Mouse (Mus musculus) gastrocnemius, adult 2 months (tissue): ENCODE data around the gene Nmu. TPM values are rescaled to one million over a fixed set of nuclear protein-coding genes. Genes with fewer than 3 reads are reported as not detected.

Experiments used
- DNase-seq: peaks from one replicate; pipeline ENCODE4 v3.0.0; 2022
- H3K27ac ChIP-seq: fragments of 200-600 bp; 2 replicates; pipeline ENCODE4 v1.8.1; 2022; ENCODE audit warnings: mild to moderate bottlenecking
- H3K4me3 ChIP-seq: fragments of 200-600 bp; 2 replicates; pipeline ENCODE4 v1.8.1; 2022; ENCODE audit warnings: mild to moderate bottlenecking, moderate library complexity
- CTCF ChIP-seq: fragments of 200-600 bp; IDR thresholded peaks from 2 replicates; pipeline ENCODE4 v1.8.1; 2022; ENCODE audit warnings: antibody characterized with exemption, mild to moderate bottlenecking, moderate library complexity
- intact Hi-C: fragments of 180-260 bp; cut with DNase I; formaldehyde crosslinking; loops from one replicate; pipeline ENCODE4 v1.15.1; 2025
- long read RNA-seq, 2 experiments: library from polyadenylated mRNA; stranded (forward); transcript quantifications; one replicate each; pipeline ENCODE4 v2.0.0; 2021
- total RNA-seq, 2 experiments: library from RNA; stranded (reverse); gene quantifications; 2 replicates each; pipeline ENCODE4 v1.2.3; 2021

The Nmu gene
- not detected for total RNA-seq
- long read RNA-seq, experiment 1: 0 reads
- long read RNA-seq, experiment 2: 0 reads

DNA sequence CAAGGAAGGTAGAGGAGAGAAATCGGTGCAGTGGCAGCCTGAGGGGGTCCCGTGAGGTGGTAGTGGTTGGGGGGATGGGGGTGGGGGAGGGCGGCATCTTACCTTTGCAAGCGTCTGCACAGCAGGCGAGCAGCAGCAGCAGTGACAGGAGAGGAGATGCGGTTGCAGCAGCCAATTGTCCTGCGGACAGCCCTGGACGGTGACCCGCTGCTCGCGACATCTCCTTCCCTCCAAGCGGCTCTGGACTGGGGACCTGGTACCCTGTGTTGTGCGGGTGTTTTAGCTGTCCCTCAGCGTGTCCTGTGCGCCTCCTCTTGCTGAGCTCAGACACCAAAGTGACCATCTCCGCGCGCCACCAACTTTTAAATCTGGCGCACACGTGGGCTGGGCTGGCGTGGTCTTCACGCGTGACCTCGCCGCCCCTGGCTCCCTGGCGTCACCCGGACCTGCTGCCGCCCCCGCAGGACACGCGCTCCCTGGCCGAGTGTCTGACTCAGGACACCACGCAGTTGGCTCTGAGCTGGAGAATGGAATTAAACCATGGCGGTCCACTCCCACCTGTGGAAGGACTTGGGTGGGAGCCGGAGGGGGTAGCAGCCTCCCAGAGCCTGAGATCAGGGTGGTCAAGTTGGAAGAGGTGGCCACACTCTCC is at the start of gene Nmu:
TSS of gene Nmu (minus strand) at position 336 of the 652 bp plus-strand sequence.
- intact Hi-C loops: no loop called here
- no peak for TF ChIP-seq CTCF
- H3K4me3 ChIP-seq: peak within 1 kb of the TSS; percentile 45
- H3K27ac ChIP-seq: no peak within 1 kb of the TSS
- no peak for DNase-seq

DNA sequence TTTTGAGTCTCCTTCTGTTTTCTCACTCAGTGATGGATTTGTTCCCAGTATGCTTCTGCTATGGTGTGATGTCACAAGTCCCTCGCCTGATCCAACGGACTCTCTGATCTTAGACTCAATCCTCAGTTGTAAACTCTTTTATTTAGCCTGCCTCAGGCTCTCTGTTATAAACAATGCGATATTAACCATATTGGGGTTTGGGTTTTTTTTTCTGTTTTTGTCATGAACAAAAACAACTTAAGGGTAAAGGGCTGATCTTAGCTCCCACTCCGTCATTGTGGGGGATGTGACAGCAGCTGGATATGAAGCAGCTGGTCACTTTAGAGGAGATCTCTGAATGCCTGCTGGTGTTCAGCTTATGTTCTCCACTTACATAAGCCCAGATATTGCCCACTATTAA is 48.1 kb upstream of the Nmu start:
- H3K27ac ChIP-seq: no peak overlapping the region
- no peak for DNase-seq
- H3K4me3 ChIP-seq: no peak overlapping the region
- intact Hi-C loops: loop anchor here (5.0 to 10.0 kb wide), 3 partner anchors 107 to 549 kb away; partner anchors contain the start of gene Clock
- no peak for TF ChIP-seq CTCF

DNA sequence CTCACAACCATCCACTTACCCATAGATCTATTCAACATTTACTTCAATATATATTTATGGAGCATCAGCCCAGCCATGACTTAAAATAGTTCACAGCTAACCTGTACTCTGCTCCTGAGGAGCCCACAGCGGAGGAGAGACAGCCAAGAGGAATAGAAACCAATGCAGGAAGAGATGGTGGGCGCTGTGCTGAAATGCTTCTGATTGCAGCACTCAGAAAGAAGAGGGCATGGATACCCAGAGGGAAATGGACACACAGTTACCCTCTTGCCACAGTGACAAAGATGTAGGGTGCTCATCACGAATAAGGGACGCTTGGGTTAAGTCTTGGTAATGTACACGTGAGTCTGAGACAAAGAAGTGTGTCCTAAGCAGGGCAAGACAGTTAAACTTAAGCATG is 30.8 kb upstream of the Nmu start:
- no peak for TF ChIP-seq CTCF
- intact Hi-C loops: no loop called here
- Histone ChIP-seq H3K27ac (no peak overlapping the region), H3K4me3 (no peak overlapping the region)
- DNase-seq: no peak

DNA sequence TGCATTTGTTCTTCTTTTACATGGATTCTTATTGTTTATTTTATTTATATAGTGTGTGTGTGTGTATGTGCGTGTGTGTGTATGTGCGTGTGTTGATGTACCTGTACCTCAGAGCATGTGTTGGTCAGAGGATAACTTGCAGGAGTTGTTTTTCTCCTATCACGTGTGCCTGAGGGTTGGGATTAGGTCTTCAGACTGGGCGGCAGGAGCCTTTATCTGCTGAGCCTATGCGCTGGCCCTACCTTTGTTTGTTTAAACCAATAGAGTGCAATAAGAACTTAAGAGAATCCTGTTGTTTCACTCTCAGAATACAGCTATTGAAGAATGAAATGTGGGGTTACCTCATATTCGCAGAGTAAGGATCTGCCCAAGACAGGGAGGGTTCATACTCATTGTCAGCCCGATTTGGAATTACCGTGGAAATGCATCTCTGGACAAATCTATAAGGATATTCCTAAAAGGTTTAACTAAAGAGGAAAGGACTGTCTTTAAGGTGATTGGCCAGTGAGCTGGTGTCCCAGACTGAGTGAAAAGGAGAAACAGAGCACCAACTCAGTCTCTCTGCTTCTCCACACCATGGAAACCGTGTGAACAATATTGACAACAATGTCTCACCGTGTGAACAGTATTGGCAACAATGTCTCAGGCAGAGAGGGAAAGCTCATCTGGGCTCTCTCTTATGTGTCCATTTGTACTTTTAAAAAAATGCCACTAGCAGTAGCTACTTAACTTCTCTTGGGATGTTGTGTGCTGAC is 25.6 kb upstream of the Nmu start:
- Histone ChIP-seq H3K4me3 (no peak overlapping the region), H3K27ac (no peak overlapping the region)
- no peak for TF ChIP-seq CTCF
- intact Hi-C loops: no loop called here
- DNase-seq: no peak

DNA sequence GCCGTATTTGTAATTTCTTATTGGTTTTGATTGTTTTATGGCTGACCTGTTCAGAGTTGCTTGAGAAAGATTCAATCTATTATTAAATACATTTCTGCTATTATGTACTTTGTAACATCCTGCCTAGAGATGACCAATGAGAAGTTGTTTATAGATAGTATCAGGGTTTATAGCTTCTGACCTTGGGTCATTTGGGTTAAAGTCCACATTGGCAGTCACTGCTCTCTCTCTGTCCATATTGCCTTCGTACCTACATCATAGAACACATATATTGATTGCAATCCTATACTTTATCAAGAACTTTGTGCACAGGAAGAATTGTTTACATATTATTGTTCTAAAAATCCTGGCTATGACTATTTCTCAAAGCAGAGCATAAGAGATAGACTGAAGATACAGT is 24.9 kb upstream of the Nmu start:
- intact Hi-C loops: no loop called here
- TF ChIP-seq CTCF: no peak
- Histone ChIP-seq H3K4me3 (no peak overlapping the region), H3K27ac (no peak overlapping the region)
- DNase-seq: no peak

DNA sequence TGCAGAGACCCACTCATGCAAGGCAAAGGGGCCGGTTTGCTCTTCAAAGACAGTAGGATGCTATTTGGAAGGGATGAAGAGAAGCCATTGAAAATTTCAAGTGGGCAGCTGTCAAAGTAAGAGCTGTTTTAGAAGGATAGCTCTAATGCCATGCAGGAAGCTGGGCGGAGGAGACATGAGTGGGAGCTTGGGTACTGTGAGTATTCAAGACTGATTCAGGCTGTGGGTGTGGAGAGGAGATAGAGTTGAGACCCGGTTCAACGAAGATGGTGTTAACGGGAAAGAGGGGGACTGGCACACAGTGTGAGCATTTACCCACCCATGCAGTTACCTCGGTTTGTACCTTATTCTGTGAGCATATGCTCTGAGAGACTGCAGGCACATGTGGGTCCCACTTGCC is 20.1 kb upstream of the Nmu start:
- Histone ChIP-seq H3K27ac (no peak overlapping the region), H3K4me3 (no peak overlapping the region)
- intact Hi-C loops: no loop called here
- no peak for DNase-seq
- no peak for TF ChIP-seq CTCF

DNA sequence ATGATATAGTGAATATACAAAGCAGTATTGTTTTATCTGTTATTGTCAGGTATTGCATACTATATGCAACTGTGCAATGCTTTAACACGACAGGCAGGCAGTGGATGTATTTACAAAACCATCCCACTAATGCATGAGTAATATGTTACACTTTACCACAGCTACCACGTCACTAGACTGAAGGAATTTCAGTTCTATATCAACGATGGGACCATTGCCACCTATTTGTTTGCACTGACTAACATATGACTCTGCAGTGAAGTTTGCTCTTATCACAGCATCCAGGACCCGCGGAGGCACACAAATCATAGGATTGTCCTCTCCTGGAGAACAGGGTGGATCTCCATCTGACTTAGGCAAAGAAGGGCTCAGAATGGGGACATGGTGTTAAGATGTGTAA is 18.2 kb upstream of the Nmu start:
- intact Hi-C loops: no loop called here
- no peak overlapping the region for H3K4me3 ChIP-seq
- TF ChIP-seq CTCF: no peak
- no peak for DNase-seq
- H3K27ac ChIP-seq: no peak overlapping the region

DNA sequence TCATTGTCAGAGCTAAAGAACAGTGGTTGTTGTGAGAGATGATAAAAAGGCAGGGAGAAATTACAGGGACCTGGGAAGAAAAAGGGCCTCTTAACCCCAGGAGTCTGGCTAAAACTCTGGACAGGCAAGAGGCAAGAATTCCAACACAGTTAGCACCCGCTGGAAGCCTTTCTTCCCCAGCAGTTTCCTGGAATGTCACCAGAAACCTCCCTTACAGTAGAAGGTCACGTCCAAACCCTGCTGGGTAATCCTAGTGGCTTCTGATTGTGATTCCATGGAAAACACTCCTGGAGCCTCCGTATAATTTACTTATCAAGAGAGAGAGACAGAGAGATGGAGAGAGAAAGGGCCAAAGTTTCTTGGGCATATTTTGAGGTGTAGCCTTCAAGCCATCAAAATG is 15.6 kb upstream of the Nmu start:
- no peak overlapping the region for H3K27ac ChIP-seq
- DNase-seq: no peak
- intact Hi-C loops: no loop called here
- no peak for TF ChIP-seq CTCF
- no peak overlapping the region for H3K4me3 ChIP-seq

DNA sequence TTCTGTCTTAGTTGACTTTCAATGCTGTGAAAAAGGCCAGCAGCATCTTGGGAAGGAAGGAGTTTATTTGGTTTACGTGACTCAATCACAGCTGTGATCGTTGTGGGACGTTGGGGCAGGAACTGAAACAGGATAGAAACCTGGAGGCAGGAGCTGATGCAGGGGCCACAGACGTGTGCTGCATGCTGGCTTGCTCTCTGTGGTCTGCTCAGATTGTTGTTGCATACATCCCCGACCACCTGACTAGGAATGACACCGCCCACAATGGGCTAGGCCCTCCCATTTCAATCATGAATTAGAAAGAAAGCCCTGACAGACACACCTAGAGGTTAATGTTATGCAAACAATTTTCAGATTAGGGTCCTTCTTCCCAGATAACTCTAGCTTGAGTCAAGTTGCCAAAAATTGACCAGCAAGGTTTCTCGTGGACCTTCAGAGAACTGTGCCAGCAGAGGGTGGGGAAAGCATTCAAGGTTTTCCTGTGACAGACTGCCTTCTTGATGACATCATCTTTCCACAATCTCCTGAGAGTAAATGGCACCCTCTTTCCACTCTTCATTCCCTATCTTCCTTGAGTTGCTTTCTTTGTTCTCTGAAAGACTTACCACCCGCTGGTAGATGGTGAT is 5.7 kb upstream of the Nmu start:
- TF ChIP-seq CTCF: no peak

DNA sequence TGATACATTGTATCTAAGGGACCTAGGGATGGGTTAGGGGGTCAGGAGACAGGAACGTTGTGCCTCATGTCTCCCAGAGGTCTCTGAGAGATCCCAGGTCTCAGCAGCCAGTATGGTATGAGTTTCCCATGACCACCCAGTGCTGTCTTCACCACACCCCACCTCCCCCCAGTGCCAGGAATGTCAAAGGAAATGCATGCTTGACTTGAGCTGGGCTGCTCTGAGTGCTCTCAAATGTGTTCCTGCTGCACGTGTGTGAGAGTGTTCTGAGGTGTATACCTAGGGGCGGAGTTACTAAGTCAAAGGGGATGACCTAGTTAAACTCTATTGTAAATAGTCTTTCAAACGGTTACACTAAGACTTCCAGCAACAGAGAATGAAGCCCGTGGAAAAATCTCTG is 1.8 kb upstream of the Nmu start:
- DNase-seq: no peak
- Histone ChIP-seq H3K27ac (no peak overlapping the region), H3K4me3 (no peak overlapping the region)
- TF ChIP-seq CTCF: no peak
- intact Hi-C loops: no loop called here

More for the DNA sequence above, 5.7 kb upstream of the Nmu start:
- DNase-seq: no peak
- intact Hi-C loops: no loop called here
- Histone ChIP-seq H3K27ac (no peak overlapping the region), H3K4me3 (no peak overlapping the region)

DNA sequence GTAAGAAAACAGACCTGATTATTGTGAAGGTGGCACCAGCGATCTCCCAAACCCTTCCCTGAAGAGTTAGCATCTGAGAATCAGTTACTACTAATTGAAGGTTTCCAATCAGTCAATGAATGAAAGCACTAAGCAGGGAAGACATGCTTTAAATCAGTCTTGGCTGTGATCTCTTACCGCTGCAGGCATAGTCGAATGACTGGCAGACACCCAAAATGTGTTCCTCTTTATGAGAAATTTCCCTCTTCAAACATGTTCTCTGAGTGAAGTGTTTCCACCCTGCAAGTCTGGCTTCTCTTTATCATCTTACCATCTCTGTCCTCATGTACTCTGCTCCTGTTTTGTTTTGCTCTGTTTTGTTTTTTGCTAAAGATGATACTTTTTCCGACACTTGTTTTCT is 2.8 kb downstream of the Nmu start:
- Histone ChIP-seq H3K27ac (no peak overlapping the region), H3K4me3 (no peak overlapping the region)
- no peak for DNase-seq
- no peak for TF ChIP-seq CTCF
- intact Hi-C loops: no loop called here

DNA sequence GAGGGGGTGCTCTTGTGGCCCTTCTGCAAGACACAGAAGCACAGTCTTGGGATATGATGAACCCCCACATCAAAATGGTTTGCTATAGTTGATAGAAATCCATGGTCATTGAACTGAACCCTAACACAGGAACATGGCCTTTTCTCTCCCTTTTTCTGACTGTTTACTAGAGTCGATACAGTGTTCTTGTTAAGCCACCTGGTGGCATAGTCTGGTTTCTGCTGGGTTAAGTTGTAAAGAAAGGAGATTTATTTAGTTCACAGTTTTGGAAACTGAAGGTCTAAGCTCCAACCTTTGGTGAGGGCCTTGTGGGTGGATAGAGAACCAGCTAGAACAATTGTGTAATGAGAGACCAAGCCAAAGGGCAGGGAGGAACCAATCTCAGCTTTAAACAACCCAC is 3.5 kb downstream of the Nmu start:
- intact Hi-C loops: no loop called here
- DNase-seq: no peak
- H3K4me3 ChIP-seq: no peak overlapping the region
- H3K27ac ChIP-seq: no peak overlapping the region
- peak; percentile 5; the same call in 1 of the 2 replicates for TF ChIP-seq CTCF

DNA sequence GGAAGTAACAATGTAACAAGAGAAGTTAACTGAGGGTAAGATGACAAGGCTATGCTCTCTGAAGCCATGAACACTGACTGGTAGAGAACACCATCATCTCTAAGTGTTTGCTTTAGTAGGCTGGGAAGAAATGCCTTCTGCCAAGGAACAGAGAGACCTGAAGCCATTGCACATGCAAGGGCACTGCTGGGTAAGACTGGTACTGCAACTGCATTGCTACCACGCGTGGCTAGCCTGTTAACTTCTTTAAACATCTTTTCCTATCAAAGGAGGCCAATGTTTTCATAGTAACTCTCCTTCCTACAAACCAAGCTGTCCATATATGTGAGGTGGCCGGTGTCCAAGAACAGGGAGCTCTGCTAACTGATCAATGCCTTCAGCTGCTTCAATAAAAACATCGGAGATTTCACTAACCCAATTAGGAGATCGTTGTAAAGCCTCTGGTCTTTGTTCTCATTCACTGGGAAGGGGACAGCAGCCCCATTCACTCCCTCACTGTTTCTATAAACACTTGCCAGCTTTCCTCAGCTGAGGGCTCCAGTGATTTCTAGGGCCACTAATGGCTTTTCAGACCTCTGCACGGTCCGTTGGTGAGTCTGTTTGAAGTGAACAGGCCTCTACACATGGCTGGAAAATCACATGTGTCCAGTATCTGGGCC is 11.5 kb downstream of the Nmu start:
- no peak overlapping the region for H3K27ac ChIP-seq
- intact Hi-C loops: no loop called here
- no peak overlapping the region for H3K4me3 ChIP-seq
- DNase-seq: no peak
- TF ChIP-seq CTCF: no peak
